Mouse (Mus musculus): ENCODE measurements around the gene Msi2.
A peak's percentile ranks its signal among the peaks of the same experiment; 100 is the strongest.

Msi2 gene

DNA sequence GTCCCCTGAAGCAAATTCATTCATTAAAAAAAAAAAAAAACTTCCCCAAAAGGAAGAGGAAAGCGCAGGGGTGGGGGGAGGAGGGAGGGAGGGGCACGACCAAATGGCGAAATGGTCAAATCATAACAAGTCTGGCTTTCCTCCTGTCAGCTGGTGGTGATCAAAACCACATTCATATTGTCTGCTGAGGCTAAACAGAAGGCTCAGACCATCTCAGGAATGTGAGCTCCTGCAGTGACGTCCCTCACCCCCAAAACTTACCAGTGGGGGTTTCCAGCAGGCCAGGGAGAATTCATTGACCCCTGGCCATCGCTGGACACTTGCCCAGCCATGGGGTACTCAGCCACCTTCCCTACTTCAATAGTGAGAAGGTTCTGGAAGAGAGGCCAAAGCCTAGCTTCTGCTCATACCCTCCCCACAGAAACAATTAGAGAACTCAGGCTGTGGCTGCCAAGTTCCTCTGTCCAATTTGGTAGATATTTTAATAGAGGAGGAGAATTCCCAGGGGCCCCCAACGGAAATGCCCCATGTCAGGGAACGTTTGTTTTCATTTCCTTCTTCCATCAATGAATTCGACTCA is 189.7 kb downstream of the Msi2 start:
- H3K27me3 ChIP-seq (ENCODE audit: insufficient read depth, low read length): no peaks in the 10 kb centered on the region
- no peak overlapping the region for H3K4me3 ChIP-seq (replicated peaks; ENCODE audit: low read length)
- no peak for TF ChIP-seq CTCF (conservative IDR thresholded peaks at IDR 0.05; ENCODE audit: low read length)
- no peak for TF ChIP-seq NANOG (IDR thresholded peaks at IDR 0.05; ENCODE audit: borderline replicate concordance, low read length)
- H3K4me1 ChIP-seq (replicated peaks; ENCODE audit: low read depth, low read length): peaks cover 75% of the 10 kb centered on the region
- no peaks in the 10 kb centered on the region for H3K9me3 ChIP-seq (ENCODE audit: low read length)
- peaks cover 24% of the 10 kb centered on the region for H3K36me3 ChIP-seq (ENCODE audit: insufficient read depth, low read length)

DNA sequence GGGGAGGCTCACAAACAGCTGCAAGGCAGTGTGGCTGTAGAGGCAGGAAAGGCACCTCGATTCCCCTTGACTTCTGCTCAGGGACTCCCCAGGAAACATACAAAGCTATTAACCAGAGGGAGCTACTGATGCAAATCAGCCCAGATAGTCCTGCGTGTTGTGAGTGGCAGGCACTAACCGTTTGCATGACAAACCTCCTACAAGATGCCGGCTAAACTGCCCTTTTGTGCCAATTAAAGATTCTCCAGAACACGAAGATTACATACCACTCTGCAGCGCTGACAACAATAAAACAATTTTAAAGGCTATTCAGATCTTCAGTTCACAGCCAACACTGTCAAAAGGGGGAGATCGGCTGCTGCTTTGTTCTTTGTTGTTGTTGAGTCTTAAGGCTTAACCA is 191.6 kb downstream of the Msi2 start:
- Histone ChIP-seq H3K36me3 (ENCODE audit: insufficient read depth, low read length) (peaks cover 32% of the 10 kb centered on the region), H3K27me3 (ENCODE audit: insufficient read depth, low read length) (no peaks in the 10 kb centered on the region), H3K4me3 (replicated peaks; ENCODE audit: low read length) (0 out of 2 replicates have a peak overlapping the region, but pooled peaks have one; percentile 11), H3K4me1 (replicated peaks; ENCODE audit: low read depth, low read length) (peaks cover 65% of the 10 kb centered on the region), H3K9me3 (ENCODE audit: low read length) (no peaks in the 10 kb centered on the region)
- TF ChIP-seq POU5F1 (IDR thresholded peaks at IDR 0.05; ENCODE audit: borderline replicate concordance, low read length): no peak
- no peak for TF ChIP-seq CTCF (conservative IDR thresholded peaks at IDR 0.05; ENCODE audit: low read length)
- peak; percentile 46; the same call in 1 of the 2 replicates for TF ChIP-seq NANOG (IDR thresholded peaks at IDR 0.05; ENCODE audit: borderline replicate concordance, low read length)

DNA sequence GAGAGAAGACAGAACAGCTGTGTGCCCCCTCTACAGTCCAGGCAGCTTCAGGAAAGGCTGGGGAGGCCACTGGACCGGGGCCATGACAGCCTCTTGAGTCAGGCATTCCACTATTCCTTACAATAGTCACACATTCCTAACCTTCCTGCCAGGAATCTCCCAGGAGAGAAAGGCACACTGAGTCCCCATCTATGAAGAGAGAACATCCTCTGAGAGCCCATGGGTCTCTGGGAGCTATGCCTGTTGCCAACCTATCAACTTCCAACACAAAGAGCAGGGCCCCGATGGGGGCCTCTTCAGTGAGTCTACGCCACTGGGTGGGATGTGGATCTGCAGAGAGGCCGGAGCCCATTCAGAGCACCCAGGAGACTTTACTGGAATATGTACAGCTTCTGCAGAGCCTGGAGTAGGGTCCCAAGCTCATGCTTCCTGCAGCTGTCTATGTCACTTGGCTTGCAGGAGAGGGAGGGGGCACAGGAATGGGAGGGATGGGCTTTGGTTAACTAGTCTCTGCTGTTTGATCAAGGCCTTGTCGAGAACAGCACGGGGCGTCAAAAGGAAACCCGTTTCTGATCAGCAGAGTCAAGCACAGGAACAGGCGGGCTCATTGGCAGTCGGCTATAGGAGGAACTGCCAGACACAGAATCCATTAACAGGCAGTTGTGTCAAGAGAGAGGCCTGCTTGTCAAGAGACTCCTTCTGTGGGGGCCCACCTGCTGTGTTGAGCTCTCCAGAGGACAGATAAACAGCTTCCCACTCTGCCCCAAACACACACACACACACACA is 193.3 kb downstream of the Msi2 start:
- Histone ChIP-seq H3K4me3 (replicated peaks; ENCODE audit: low read length) (no peak overlapping the region), H3K27me3 (ENCODE audit: insufficient read depth, low read length) (no peaks in the 10 kb centered on the region), H3K4me1 (replicated peaks; ENCODE audit: low read depth, low read length) (peaks cover 67% of the 10 kb centered on the region), H3K9me3 (ENCODE audit: low read length) (no peaks in the 10 kb centered on the region), H3K36me3 (ENCODE audit: insufficient read depth, low read length) (peaks cover 40% of the 10 kb centered on the region)
- TF ChIP-seq POU5F1 (IDR thresholded peaks at IDR 0.05; ENCODE audit: borderline replicate concordance, low read length) (no peak), NANOG (IDR thresholded peaks at IDR 0.05; ENCODE audit: borderline replicate concordance, low read length) (no peak), CTCF (conservative IDR thresholded peaks at IDR 0.05; ENCODE audit: low read length) (no peak)

DNA sequence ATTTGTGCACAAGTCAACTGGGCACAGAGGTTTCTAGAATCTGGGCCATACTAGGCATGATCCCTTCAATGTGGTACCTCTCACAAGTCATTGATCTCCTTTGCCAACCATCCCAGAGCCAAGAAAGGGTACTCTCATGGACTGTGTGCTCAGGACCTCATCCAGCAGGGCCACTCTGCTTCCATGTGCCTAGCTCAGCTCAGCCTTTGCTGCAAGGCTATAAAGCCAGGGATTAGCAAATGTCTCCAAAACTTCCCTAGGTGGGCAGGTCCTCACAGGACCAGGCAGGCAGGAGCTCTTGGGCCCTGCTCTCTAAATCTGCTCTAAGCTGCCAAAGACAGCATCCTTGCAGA is 193.9 kb downstream of the Msi2 start:
- no peaks in the 10 kb centered on the region for H3K27me3 ChIP-seq (ENCODE audit: insufficient read depth, low read length)
- H3K4me3 ChIP-seq (replicated peaks; ENCODE audit: low read length): no peak overlapping the region
- H3K9me3 ChIP-seq (ENCODE audit: low read length): no peaks in the 10 kb centered on the region
- H3K4me1 ChIP-seq (replicated peaks; ENCODE audit: low read depth, low read length): peaks cover 69% of the 10 kb centered on the region
- no peak for TF ChIP-seq POU5F1 (IDR thresholded peaks at IDR 0.05; ENCODE audit: borderline replicate concordance, low read length)
- H3K36me3 ChIP-seq (ENCODE audit: insufficient read depth, low read length): peaks cover 34% of the 10 kb centered on the region; the same call in 1 of the 2 replicates

DNA sequence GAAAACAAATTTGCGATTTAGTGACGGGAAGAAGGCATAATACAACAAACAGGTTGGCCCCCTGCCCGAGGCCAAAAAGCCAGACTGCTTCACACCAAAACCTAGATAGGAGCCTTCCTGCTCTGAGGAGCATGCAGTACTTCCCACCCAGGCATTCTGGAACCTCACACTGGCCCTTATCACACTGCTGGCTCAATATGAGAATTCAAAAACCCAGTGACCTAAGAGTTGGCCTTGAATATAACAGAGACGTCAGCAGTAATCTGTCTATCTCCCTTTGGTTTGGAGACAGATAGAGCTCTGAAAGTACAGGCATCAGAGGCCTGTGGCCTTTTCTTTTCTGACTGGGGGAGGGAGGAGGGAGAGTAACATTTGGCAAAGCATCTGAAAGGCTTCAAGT is 194.4 kb downstream of the Msi2 start:
- peaks cover 30% of the 10 kb centered on the region; the same call in 1 of the 2 replicates for H3K36me3 ChIP-seq (ENCODE audit: insufficient read depth, low read length)
- H3K4me3 ChIP-seq (replicated peaks; ENCODE audit: low read length): no peak overlapping the region
- peaks cover 71% of the 10 kb centered on the region for H3K4me1 ChIP-seq (replicated peaks; ENCODE audit: low read depth, low read length)
- H3K9me3 ChIP-seq (ENCODE audit: low read length): no peaks in the 10 kb centered on the region
- no peak for TF ChIP-seq CTCF (conservative IDR thresholded peaks at IDR 0.05; ENCODE audit: low read length)
- TF ChIP-seq NANOG (IDR thresholded peaks at IDR 0.05; ENCODE audit: borderline replicate concordance, low read length): no peak
- no peak for TF ChIP-seq POU5F1 (IDR thresholded peaks at IDR 0.05; ENCODE audit: borderline replicate concordance, low read length)
- no peaks in the 10 kb centered on the region for H3K27me3 ChIP-seq (ENCODE audit: insufficient read depth, low read length)

DNA sequence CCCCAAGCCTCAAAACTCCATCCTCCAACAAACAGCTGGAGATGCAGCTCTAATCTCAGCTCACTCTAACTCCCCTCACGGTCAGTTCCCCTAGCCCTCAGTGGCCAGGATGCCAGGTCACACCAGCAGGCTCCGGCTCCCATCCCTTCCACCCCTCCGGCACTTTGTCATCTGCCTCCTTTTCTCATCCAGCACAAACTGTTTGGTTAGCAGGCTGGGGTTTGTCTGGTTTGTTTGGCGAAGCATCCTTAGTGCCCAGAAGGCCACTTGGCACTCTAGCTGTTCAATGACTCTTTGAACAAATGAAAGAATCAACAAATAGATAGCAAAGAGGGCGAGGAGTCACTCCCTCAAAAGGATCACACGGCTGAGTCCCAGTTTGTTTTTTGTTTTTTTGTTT is 194.8 kb downstream of the Msi2 start:
- Histone ChIP-seq H3K9me3 (ENCODE audit: low read length) (no peaks in the 10 kb centered on the region), H3K4me3 (replicated peaks; ENCODE audit: low read length) (no peak overlapping the region), H3K4me1 (replicated peaks; ENCODE audit: low read depth, low read length) (peaks cover 71% of the 10 kb centered on the region), H3K36me3 (ENCODE audit: insufficient read depth, low read length) (peaks cover 26% of the 10 kb centered on the region; the same call in 1 of the 2 replicates), H3K27me3 (ENCODE audit: insufficient read depth, low read length) (no peaks in the 10 kb centered on the region)
- TF ChIP-seq POU5F1 (IDR thresholded peaks at IDR 0.05; ENCODE audit: borderline replicate concordance, low read length) (no peak), CTCF (conservative IDR thresholded peaks at IDR 0.05; ENCODE audit: low read length) (no peak), NANOG (IDR thresholded peaks at IDR 0.05; ENCODE audit: borderline replicate concordance, low read length) (no peak)

DNA sequence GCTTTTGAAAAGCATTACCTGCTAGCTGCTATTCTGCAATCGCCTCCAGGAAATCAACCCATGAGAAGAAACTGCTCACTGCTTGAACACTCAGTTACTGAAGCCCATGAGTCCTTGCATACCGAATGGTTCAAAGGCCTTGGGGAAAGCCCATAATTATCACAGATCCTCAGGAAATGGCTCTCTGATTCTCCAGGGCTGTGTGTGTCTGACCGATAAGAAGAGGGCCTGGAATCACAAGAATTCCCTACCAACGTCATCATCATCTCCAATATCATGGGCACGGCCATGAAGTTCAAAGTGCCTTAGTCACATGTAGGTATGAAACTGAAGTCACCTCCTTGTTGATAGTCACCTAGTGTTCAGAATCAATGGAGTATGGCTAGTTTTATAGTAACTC is 196.2 kb downstream of the Msi2 start:
- Histone ChIP-seq H3K4me3 (replicated peaks; ENCODE audit: low read length) (no peak overlapping the region), H3K4me1 (replicated peaks; ENCODE audit: low read depth, low read length) (peaks cover 72% of the 10 kb centered on the region), H3K9me3 (ENCODE audit: low read length) (no peaks in the 10 kb centered on the region), H3K27me3 (ENCODE audit: insufficient read depth, low read length) (no peaks in the 10 kb centered on the region), H3K36me3 (ENCODE audit: insufficient read depth, low read length) (peaks cover 31% of the 10 kb centered on the region)
- no peak for TF ChIP-seq CTCF (conservative IDR thresholded peaks at IDR 0.05; ENCODE audit: low read length)
- no peak for TF ChIP-seq POU5F1 (IDR thresholded peaks at IDR 0.05; ENCODE audit: borderline replicate concordance, low read length)
- TF ChIP-seq NANOG (IDR thresholded peaks at IDR 0.05; ENCODE audit: borderline replicate concordance, low read length): no peak

DNA sequence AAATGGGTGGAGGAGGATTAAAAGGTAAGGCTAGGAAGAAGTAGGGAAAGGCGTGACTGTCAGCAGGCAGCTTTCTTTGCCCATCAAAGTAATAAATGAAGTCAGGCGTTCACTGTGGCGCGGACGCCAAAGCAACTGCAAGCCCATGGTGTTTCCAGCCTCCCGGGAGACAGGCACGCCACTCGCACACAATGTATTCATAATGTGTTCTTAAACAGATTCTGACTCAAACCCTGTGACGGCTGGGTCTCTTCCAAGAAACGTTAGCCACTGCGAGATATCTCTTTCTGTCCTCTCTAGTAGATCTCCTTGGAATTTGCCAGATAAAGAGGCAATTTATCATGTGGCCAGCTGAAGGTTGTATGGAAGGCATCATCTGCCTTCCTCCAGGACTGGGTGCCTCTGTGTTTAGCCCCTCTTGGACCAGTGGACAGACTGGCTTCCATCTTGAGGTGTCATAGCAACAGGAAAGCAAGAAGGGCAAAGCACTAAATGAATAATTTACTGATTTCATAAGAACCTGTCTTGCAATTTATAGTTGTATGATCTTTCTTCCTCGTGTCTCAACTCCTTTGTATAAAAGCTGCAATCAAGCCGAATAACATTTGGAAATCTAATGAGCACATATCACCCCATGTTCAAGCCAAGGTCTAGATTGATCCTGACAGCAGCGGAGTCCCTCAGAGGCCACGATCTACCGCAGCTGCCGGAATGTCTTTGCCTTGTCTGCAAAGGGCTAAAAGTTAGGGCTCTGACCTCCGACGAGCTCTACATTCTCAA is 197.2 kb downstream of the Msi2 start:
- H3K4me1 ChIP-seq (replicated peaks; ENCODE audit: low read depth, low read length): peaks cover 72% of the 10 kb centered on the region
- peaks cover 31% of the 10 kb centered on the region for H3K36me3 ChIP-seq (ENCODE audit: insufficient read depth, low read length)
- H3K9me3 ChIP-seq (ENCODE audit: low read length): no peaks in the 10 kb centered on the region
- no peak overlapping the region for H3K4me3 ChIP-seq (replicated peaks; ENCODE audit: low read length)
- TF ChIP-seq NANOG (IDR thresholded peaks at IDR 0.05; ENCODE audit: borderline replicate concordance, low read length) (no peak), CTCF (conservative IDR thresholded peaks at IDR 0.05; ENCODE audit: low read length) (no peak), POU5F1 (IDR thresholded peaks at IDR 0.05; ENCODE audit: borderline replicate concordance, low read length) (no peak)
- H3K27me3 ChIP-seq (ENCODE audit: insufficient read depth, low read length): no peaks in the 10 kb centered on the region

Data from E14TG2a.4 (cell line).